Mouse (Mus musculus) ovary, adult 18-20 months (tissue): Measurements from ENCODE around the gene Ina.
A peak's percentile ranks its signal among the peaks of the same experiment; 100 is the strongest.
"Not testable (repeated sequence)": the region's sequence is repeated elsewhere in the genome, so short reads cannot be mapped to it uniquely, and the experiment has no call there.

Experiments
- DNase-seq: peaks from one replicate; pipeline ENCODE4 v3.0.0; 2022; ENCODE audit warnings: low spot score, mixed read lengths

The Ina gene

GRCm38 (mm10) chr19:46984726-46985622 is 29.5 kb upstream of the Ina start:
- no peak for DNase-seq

DNA sequence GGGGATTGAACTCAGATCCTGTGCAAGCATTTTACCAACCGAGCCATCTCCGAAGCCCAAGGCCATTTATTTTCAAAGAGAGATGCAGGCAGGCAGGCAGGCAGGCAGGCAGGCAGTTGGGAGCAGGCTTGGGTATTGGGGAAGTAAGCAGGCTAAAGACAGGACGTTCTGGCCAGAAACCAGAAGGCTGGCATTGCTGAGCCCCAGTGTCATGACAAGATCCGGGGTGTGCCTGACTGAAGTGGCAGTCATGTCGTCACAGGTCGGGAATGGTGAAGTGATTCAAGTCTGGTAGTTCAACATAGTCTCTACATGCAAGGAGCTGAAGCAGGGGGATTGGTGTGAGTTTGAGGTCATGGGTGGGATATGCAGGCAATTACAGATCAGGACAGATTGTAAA is 26.9 kb upstream of the Ina start:
- DNase-seq = no peak

GRCm38 (mm10) chr19:46988231-46989087 is 26.0 kb upstream of the Ina start:
- DNase-seq = peak; percentile 54

DNA sequence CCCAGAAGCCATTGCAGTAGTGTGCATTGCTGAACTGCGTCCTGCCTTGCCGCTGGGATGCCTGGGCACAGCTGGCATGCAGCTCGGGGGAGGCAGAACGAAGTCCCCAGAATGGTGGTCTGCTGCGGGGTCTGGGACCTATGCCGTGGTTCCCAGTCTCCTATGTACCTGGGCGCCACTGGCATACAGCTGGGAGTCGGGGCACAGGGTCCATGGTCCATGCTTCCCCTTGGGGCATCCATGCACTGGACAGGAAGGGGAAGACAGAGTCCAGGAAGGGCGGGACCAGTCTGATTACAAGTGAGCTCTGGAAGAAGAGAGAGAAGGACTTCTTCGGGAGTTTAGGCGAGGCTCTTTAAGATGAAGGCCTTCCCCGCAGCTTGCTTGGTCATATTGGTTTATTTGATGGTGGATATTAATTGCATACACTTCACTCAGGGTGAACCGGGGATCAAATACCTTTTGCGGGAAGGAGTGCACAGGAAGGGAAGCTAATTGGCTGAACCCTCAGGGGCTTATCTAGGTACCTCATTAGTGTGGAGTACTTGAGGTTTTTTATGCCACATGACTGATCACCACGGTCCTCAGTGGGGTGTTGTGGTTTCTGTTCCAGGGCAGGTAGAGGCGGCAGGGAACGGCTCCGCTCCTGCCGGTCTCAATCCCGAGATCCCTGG is 24.9 kb upstream of the Ina start:
- DNase-seq = no peak

DNA sequence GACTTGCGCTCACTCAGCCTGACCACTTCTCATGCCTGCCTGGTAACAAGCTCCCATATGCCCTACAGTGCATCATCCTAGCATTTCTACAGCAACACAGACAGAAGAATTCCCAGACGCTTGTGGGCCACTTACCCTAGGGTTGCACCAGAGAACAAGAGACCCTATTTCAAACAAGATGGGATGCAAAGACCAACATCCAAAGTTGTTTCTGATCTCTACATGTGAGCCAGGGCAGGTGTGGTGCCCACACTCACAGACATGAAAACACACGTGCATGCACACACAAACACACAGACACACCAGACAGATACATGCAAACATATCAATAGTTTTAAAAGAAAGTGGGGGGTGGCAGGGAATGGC is 24.4 kb upstream of the Ina start:
- no peak for DNase-seq

DNA sequence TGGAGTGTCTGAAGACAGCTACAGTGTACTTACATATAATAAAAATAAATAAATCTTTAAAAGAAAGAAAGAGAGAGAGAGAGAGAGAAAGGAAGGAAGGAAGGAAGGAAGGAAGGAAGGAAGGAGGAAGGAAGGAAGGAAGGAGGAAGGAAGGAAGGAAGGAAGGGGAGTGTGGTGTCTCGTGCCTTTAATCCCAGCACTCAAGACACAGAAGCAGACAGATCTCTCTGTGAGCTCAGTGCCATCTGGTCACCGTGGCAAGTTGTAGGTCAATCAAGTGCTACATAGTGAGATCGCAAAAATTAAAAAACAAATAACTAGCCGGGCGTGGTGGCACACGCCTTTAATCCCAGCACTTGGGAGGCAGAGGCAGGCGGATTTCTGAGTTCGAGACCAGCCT is 23.9 kb upstream of the Ina start:
- DNase-seq = not testable (repeated sequence)

GRCm38 (mm10) chr19:46991145-46991544 is 23.4 kb upstream of the Ina start:
- DNase-seq = peak; percentile 46

DNA sequence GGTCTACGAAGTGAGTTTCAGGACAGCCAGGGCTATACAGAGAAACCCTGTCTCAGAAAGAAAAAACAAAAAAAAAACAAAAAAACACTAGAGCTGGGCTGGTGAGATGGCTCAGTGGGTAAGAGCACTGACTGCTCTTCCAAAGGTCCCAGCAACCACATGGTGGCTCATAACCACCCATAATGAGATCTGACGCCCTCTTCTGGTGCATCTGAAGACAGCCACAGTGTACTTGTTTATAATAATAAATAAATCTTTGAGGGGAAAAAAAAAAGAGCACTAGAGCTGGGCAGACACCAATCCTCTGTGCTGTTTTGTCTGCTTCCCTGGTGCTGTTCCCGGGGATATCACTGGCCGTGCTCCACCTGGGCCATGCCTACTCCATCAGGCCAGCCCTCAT is 22.2 kb upstream of the Ina start:
- DNase-seq = not testable (repeated sequence)

GRCm38 (mm10) chr19:46996095-46996494 is 18.4 kb upstream of the Ina start:
- DNase-seq = no peak

DNA sequence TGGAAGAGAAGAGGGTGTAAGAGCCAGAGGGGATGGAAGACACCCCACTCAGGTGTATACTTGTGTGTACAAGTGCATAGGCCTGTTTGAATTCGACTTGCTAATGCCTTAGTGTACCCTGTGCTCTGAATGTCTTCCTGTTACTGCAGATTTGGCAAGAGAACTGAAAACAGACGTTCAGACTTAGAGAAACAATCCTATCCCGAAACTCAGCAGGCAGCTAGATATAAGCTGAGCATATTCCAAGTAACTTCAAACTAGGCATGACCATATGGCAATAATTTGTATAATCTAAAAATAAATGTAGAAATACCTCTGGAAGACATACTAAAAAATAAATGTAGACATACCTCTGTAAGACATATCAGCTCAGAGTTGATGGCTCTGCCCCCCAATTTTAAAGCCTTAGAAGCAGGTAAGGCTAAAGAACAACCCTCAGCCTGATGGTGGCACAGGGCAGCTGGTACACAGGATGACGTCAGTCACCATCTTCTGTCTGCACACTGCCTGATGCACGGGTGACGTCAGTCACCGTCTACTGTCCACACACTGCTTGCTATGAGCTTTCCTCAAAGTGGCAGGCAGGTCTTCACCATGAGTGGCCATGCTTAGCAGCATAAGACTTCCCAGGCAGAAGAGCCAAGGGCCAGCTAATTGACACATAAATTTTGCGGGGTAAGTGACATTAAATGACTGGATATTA is 16.2 kb upstream of the Ina start:
- DNase-seq = no peak

- DNase-seq = no peak
Measured at GRCm38 (mm10) chr19:46998953-46999352, 15.5 kb upstream of the Ina start.

GRCm38 (mm10) chr19:46999753-47000152 is 14.7 kb upstream of the Ina start:
- DNase-seq = no peak

- not testable (repeated sequence) for DNase-seq
Measured at GRCm38 (mm10) chr19:47000357-47000756, 14.1 kb upstream of the Ina start.

DNA sequence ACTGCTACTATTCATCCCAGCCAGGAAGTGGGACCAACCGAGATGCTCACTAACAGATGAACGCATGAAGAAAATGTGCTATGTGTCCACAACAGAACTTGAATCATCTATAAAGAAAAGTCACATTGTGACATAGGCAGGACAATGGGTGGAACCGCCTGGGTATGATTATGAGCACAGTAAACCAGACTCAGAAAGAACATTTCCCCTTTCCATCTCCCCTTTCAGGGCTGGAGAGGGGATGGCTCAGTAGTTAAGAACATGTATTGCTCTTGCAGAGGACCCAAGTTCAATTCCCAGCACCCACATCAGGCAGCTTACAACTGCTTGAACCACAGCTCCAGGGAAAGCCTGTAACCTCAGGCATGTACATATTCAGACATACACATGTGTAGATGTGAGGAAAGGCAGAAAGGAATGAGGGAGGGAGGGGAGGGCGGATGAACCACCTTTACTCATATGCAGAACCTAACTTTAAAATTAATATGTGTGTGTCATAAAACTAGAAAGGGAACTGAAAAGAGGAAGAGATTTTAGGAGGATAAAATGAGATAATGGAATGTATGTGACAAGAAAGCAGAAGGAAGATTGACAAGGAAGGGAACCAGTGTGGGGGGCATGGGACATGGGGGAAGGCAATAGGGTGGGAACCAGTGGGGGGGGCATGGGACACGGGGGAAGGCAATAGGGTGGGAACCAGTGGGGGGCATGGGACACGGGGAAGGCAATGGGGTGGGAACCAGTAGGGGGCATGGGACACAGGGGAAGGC is 10.6 kb upstream of the Ina start:
- no peak for DNase-seq

- DNase-seq = no peak
Measured at GRCm38 (mm10) chr19:47005873-47006272, 8.6 kb upstream of the Ina start.

- DNase-seq = no peak
Measured at GRCm38 (mm10) chr19:47006321-47006720, 8.2 kb upstream of the Ina start.

GRCm38 (mm10) chr19:47009420-47009819 is 5.1 kb upstream of the Ina start:
- DNase-seq = no peak

GRCm38 (mm10) chr19:47009943-47010342 is 4.6 kb upstream of the Ina start:
- no peak for DNase-seq

GRCm38 (mm10) chr19:47012521-47013130 is 1.9 kb upstream of the Ina start:
- DNase-seq = no peak

GRCm38 (mm10) chr19:47013340-47014158 is 949 bp upstream of the Ina start:
- no peak for DNase-seq
